Mouse (Mus musculus): ENCODE measurements around the gene Zbtb6. TPM values are rescaled to one million over a fixed set of nuclear protein-coding genes. Genes with fewer than 3 reads are reported as not detected.

The Zbtb6 gene
- 1 to 10 TPM; 4.0 to 6.6 (median 6.1) TPM for polyA plus RNA-seq (2017; shearing (Covaris generic))

GRCm38 (mm10) chr2:37442611-37443591 is at the start of gene Zbtb6, which contains the start of the genes Zbtb26 and Rabgap1:
Gene Zbtb6, minus strand, starts transcription at chr2:37443171.
Gene Zbtb26, minus strand, starts transcription at chr2:37443135.
Gene Rabgap1, plus strand, starts transcription at chr2:37443279.
- ATAC-seq = peak; percentile 98

GRCm38 (mm10) chr2:37488956-37489355 is 46.0 kb upstream of the Zbtb6 start:
- no peak for ATAC-seq

- ATAC-seq = no peak
These were observed 43.4 kb upstream of the Zbtb6 start for GRCm38 (mm10) chr2:37486408-37486807.

GRCm38 (mm10) chr2:37485370-37485769 is 42.4 kb upstream of the Zbtb6 start:
- ATAC-seq = peak; percentile 64

GRCm38 (mm10) chr2:37484165-37484564 is 41.2 kb upstream of the Zbtb6 start:
- no peak for ATAC-seq

- no peak for ATAC-seq
These were observed 37.1 kb upstream of the Zbtb6 start for GRCm38 (mm10) chr2:37480039-37480438.

- ATAC-seq = no peak
These were observed 36.6 kb upstream of the Zbtb6 start for GRCm38 (mm10) chr2:37479559-37479958.

- ATAC-seq = no peak
These were observed 23.3 kb upstream of the Zbtb6 start for GRCm38 (mm10) chr2:37466266-37466665.

- ATAC-seq = no peak
These were observed 17.7 kb upstream of the Zbtb6 start for GRCm38 (mm10) chr2:37460707-37461106.

- no peak for ATAC-seq
These were observed 9.4 kb upstream of the Zbtb6 start for GRCm38 (mm10) chr2:37452376-37452760.

- peak; percentile 96 for ATAC-seq
These were observed 8.8 kb upstream of the Zbtb6 start for GRCm38 (mm10) chr2:37451667-37452375.

GRCm38 (mm10) chr2:37431609-37432008 is 11.4 kb downstream of the Zbtb6 start:
- no peak for ATAC-seq

- peak; percentile 95 for ATAC-seq
These were observed 12.1 kb downstream of the Zbtb6 start for GRCm38 (mm10) chr2:37430593-37431464.

GRCm38 (mm10) chr2:37423671-37424070 is 19.3 kb downstream of the Zbtb6 start:
- no peak for ATAC-seq

GRCm38 (mm10) chr2:37422306-37423304 is 20.4 kb downstream of the Zbtb6 start, which contains the start of gene Rc3h2:
Gene Rc3h2, minus strand, starts transcription at chr2:37422903.
- ATAC-seq = peak; percentile 98

GRCm38 (mm10) chr2:37421903-37422302 is 21.1 kb downstream of the Zbtb6 start:
- no peak for ATAC-seq

GRCm38 (mm10) chr2:37395539-37395938 is 47.4 kb downstream of the Zbtb6 start:
- peak; percentile 32 for ATAC-seq

- no peak for ATAC-seq
These were observed 60.0 kb downstream of the Zbtb6 start for GRCm38 (mm10) chr2:37382921-37383320.

GRCm38 (mm10) chr2:37380189-37380588 is 62.8 kb downstream of the Zbtb6 start:
- peak; percentile 89 for ATAC-seq

- no peak for ATAC-seq
These were observed 67.0 kb downstream of the Zbtb6 start for GRCm38 (mm10) chr2:37376018-37376417.
